Mouse (Mus musculus) erythroblast, embryonic 14.5 days (primary cell): Measurements from ENCODE around the gene Pde10a.

Experiments
- GATA1 ChIP-seq: IDR thresholded peaks from 2 replicates; pipeline ENCODE4 v1.6.1; 2012; ENCODE audit warnings: low read length, inconsistent platforms, mixed read lengths
- TAL1 ChIP-seq: IDR thresholded peaks from 3 replicates; pipeline ENCODE4 v1.6.1; 2012; ENCODE audit warnings: low read length, inconsistent platforms, mixed read lengths

DNA sequence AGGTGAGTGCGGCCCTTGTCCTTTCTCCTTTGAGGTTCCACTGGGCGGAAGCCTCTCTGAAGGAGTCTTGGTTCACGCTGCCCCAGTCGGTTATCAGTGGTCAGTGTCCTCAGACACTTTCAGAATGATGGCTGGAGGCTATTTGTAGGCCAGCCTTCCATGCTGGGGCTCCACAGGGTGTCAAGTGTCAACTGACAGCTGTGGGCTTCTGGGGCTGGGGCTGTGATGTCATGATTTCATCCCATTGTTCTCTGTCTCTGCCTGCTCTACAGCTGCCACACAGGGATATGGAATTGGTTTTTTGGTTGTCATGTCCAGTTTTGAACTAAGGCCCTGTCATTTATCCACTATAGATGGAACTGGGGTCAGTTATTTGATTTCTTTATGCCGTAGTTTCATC is 426.4 kb downstream of the Pde10a start:
- TF ChIP-seq GATA1 (no peak), TAL1 (no peak)
